Mouse (Mus musculus): Measurements from ENCODE around the gene Elane.

GRCm38 (mm10) chr10:79873715-79874289, 12.2 kb upstream of the Elane start:
- TF ChIP-seq CTCF (IDR thresholded peaks at IDR 0.05; ENCODE audit: control insufficient read depth, insufficient read depth, low read length) (no peak), POLR2A (IDR thresholded peaks at IDR 0.05; ENCODE audit: borderline replicate concordance, control insufficient read depth, low read depth, low read length) (0 out of 2 replicates have a peak, but pooled peaks have one; percentile 6)
